Mouse (Mus musculus): ENCODE data around the gene Col4a5. TPM values are rescaled to one million over a fixed set of nuclear protein-coding genes. Genes with fewer than 3 reads are reported as not detected.

The Col4a5 gene
- polyA plus RNA-seq (2012) = 0.11 and 0.15 TPM in 2 replicates

DNA sequence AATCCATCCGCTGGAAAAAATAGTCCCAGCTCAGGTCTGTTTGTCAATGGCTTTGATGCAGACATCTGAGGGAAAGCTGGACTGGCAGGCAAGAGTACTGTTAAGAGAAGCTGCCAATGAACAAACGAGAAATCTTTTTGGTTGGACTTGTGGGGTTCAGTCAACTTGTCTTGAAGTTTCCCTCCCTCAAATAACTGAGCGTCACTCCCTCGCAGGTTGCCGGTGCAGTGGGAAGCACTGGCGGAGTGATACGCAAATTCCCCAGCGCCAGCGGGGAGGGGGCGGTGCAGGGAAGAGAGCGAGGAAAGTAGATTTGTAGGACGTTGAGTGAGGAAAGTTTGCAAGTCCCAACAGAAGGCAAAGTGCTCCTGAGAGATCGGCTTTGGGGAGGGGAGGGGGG, at the start of gene Col4a5:
TSS of gene Col4a5 (plus strand) at position 276 of the 400 bp plus-strand sequence.

DNA sequence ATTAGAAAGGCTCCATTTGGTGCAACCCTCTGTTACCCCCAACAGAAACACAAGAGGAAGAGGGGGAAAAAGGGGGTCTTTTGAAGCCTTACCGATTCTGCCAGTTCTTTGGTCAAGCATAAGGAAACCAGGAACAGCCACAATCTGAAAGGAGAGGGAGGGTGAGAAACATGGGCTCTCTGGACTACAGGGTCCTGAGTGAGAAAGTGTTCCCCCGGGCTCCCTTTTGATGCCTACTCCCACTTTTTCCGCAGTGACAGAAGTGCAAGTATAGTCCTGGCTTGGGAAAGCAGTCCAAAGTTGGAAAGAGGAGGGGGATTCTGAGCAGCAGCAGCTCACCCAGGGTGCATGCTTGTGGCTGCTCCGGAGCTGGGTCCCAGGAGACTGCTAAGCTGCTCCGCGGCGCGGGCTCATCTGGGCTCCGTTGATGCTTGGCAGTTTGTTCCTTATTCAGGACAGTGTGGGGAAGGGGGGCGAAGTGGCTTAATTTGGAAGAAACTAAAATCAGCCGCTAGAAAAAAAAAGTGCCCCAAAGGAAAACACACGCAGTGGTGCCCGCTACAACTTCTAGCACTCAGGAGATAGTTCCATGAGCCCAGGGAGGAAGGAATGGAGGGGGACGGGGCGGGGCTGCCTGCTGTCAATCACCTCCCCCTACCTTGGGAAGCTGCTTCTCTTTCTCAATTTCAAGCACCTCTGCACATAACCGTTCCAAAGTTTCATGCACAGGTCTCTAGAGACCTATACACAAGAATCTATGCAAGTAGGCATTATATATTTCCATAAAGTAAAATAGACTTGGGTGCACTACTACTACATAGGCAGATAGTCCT, 1.5 kb upstream of the Col4a5 start, which contains the start of gene Col4a6:
TSS of gene Col4a6 (minus strand) at position 607 of the 833 bp plus-strand sequence.

DNA sequence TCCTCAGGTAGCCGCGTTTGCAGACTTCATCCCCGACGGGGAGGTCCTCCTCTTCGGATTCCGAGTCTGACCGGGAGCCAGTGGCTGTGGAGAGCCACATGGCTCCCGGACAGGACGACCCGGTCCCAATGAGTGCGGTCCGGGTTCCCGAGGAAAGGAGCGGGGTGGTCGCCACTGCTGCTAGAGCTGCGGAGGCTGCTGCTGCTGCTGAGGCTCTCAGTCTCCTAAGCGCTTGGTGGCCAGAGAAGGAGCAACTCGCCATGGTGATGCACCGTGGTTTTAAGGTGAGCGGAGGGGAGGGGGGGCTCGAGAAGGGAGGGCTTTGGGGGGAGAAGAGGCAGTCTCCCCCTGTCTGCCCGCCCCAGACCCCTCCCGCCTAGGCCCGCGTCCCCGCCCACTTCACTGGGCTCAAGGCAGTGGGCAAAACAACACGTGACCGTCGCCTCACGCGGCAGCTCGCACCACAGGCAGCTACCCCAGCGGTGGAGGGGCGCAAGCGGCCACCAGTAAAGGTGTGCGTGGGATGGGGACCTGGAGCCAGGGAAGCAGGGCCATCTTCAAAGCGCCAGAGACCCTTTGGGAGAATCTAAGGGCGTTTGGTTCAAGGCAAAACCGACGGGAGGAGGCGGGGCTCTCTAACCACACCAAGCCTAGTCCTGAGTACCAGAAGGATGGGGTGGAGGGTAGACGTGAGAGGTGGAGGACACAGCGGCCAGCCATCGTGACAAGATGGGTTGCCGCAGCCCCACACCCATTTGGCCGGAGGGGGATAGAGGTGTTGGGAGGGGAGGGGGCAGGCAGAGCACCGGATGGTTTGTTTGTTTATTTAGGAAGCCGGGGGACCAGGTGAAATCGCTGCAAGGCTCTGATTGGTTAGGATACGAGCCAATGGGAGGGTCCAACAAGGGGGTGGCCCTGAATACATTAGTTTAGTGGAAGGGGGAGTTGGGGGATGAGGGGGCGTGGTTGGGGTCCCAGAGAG, 250.0 kb downstream of the Col4a5 start, which contains the start of gene Irs4:
TSS of gene Irs4 (minus strand) at position 327 of the 982 bp plus-strand sequence.

Other genes starting within 250 kb of the Col4a5 start
- gene Col4a6, start 1.3 kb upstream of the Col4a5 start, polyA plus RNA-seq (2012) = 0.06 TPM in 1 of 2 replicates, not detected in the other
- 0.02 TPM in 2 replicates for gene Irs4, start 249.9 kb downstream of the Col4a5 start, polyA plus RNA-seq (2012)

Measured in megakaryocyte-erythroid progenitor cell, adult 5 weeks (primary cell).